Mouse (Mus musculus) embryonic facial prominence, embryonic 13.5 days (tissue): ENCODE results near the gene Tmem87b. TPM values are rescaled to one million over a fixed set of nuclear protein-coding genes. Genes with fewer than 3 reads are reported as not detected.

Source experiments
- ATAC-seq: fragments of 200-750 bp; cut with Nextera tagmentation; 2 replicates; pipeline ENCODE4 v1.8.0; 2017; ENCODE audit warnings: low read depth; ENCODE audit not compliant: insufficient number of reproducible peaks, insufficient read depth, low FRiP score, low TSS enrichment
- H3K27ac ChIP-seq: fragments of 300-500 bp; sonication (generic); 2 replicates; pipeline ENCODE4 v1.5.1; 2015; ENCODE audit warnings: moderate library complexity, mild to moderate bottlenecking, inconsistent platforms
- H3K27me3 ChIP-seq: fragments of 300-500 bp; sonication (generic); 2 replicates; pipeline ENCODE4 v1.6.1; 2015; ENCODE audit warnings: mild to moderate bottlenecking, inconsistent platforms
- H3K36me3 ChIP-seq: fragments of 300-500 bp; sonication (generic); 2 replicates; pipeline ENCODE4 v1.6.1; 2015; ENCODE audit warnings: mild to moderate bottlenecking, inconsistent platforms
- H3K4me1 ChIP-seq: fragments of 300-500 bp; sonication (generic); 2 replicates; pipeline ENCODE4 v1.6.1; 2015; ENCODE audit warnings: inconsistent platforms
- H3K4me2 ChIP-seq: fragments of 300-500 bp; sonication (generic); 2 replicates; pipeline ENCODE4 v1.6.1; 2015; ENCODE audit warnings: moderate library complexity, mild to moderate bottlenecking, inconsistent platforms
- H3K4me3 ChIP-seq: fragments of 300-500 bp; sonication (generic); 2 replicates; pipeline ENCODE4 v1.5.1; 2015; ENCODE audit warnings: mild to moderate bottlenecking, inconsistent platforms
- H3K9ac ChIP-seq: fragments of 300-500 bp; sonication (generic); 2 replicates; pipeline ENCODE4 v1.6.1; 2015; ENCODE audit warnings: mild to moderate bottlenecking, inconsistent platforms
- H3K9me3 ChIP-seq: fragments of 300-500 bp; sonication (generic); 2 replicates; pipeline ENCODE4 v1.6.1; 2016; ENCODE audit warnings: inconsistent platforms
- WGBS: fragments of 180-500 bp; shearing (Covaris S2); methylation state at CpG from one replicate; pipeline ENCODE4 v1.1.7; 2015; ENCODE audit warnings: mixed read lengths; 5-methylcytosine and 5-hydroxymethylcytosine counted together
- polyA plus RNA-seq: library from polyadenylated mRNA; unstranded; fragments of >200 nt; fragmentation: Nextera tagmentation; extraction: Ambion mirVana; gene quantifications from 2 replicates; pipeline ENCODE4 v1.2.1, GENCODE M21; 2015

Gene Tmem87b
- polyA plus RNA-seq, 1 experiment from 2014 or later: 28.4 TPM

- Histone ChIP-seq H3K27me3 (no peaks in the 10 kb centered on the region), H3K36me3 (peaks cover 14% of the 10 kb centered on the region), H3K4me1 (peaks cover 21% of the 10 kb centered on the region), H3K27ac (no peak overlapping the region), H3K4me2 (no peak overlapping the region), H3K9me3 (no peaks in the 10 kb centered on the region), H3K9ac (no peak overlapping the region), H3K4me3 (no peak overlapping the region)
- WGBS: 80% methylated on average over 2 of the region's 2 CpGs
- no peak for ATAC-seq
Observed at GRCm38 (mm10) chr2:128820631-128821030, 2.7 kb downstream of the Tmem87b start.

GRCm38 (mm10) chr2:128823893-128824292 is 6.0 kb downstream of the Tmem87b start:
- Histone ChIP-seq H3K9me3 (no peaks in the 10 kb centered on the region), H3K4me3 (no peak overlapping the region), H3K27me3 (no peaks in the 10 kb centered on the region), H3K27ac (no peak overlapping the region), H3K9ac (no peak overlapping the region), H3K4me2 (no peak overlapping the region), H3K36me3 (peaks cover 36% of the 10 kb centered on the region), H3K4me1 (peaks cover 16% of the 10 kb centered on the region)
- no peak for ATAC-seq
- 93% methylated on average over 5 of the region's 5 CpGs for WGBS

GRCm38 (mm10) chr2:128827787-128828186 is 9.9 kb downstream of the Tmem87b start:
- Histone ChIP-seq H3K27ac (no peak overlapping the region), H3K9me3 (no peaks in the 10 kb centered on the region), H3K27me3 (no peaks in the 10 kb centered on the region), H3K4me1 (no peaks in the 10 kb centered on the region), H3K36me3 (peaks cover 57% of the 10 kb centered on the region), H3K9ac (no peak overlapping the region), H3K4me2 (no peak overlapping the region), H3K4me3 (no peak overlapping the region)
- 88% methylated on average over 1 of the region's 1 CpGs for WGBS
- no peak for ATAC-seq

- WGBS: 83% methylated on average over 3 of the region's 3 CpGs
- no peaks in the 10 kb centered on the region for H3K9me3 ChIP-seq
Observed at GRCm38 (mm10) chr2:128832611-128833010, 14.7 kb downstream of the Tmem87b start.

GRCm38 (mm10) chr2:128833035-128833434 is 15.1 kb downstream of the Tmem87b start:
- H3K4me3 ChIP-seq: no peak overlapping the region
- H3K4me1 ChIP-seq: no peaks in the 10 kb centered on the region
- no peaks in the 10 kb centered on the region for H3K9me3 ChIP-seq
- WGBS: 87% methylated on average over 2 of the region's 2 CpGs
- no peaks in the 10 kb centered on the region for H3K27me3 ChIP-seq
- no peak overlapping the region for H3K4me2 ChIP-seq
- ATAC-seq: no peak
- no peak overlapping the region for H3K27ac ChIP-seq
- no peak overlapping the region for H3K9ac ChIP-seq
- H3K36me3 ChIP-seq: peaks cover 76% of the 10 kb centered on the region

More at GRCm38 (mm10) chr2:128832611-128833010, 14.7 kb downstream of the Tmem87b start:
- Histone ChIP-seq H3K27ac (no peak overlapping the region), H3K4me1 (no peaks in the 10 kb centered on the region), H3K27me3 (no peaks in the 10 kb centered on the region), H3K4me2 (no peak overlapping the region), H3K36me3 (peaks cover 76% of the 10 kb centered on the region), H3K9ac (no peak overlapping the region), H3K4me3 (no peak overlapping the region)
- ATAC-seq: no peak

GRCm38 (mm10) chr2:128833435-128833834 is 15.5 kb downstream of the Tmem87b start:
- H3K9ac ChIP-seq: no peak overlapping the region
- no peaks in the 10 kb centered on the region for H3K9me3 ChIP-seq
- no peak overlapping the region for H3K4me2 ChIP-seq
- 96% methylated on average over 2 of the region's 2 CpGs for WGBS
- no peaks in the 10 kb centered on the region for H3K4me1 ChIP-seq
- H3K4me3 ChIP-seq: no peak overlapping the region
- H3K36me3 ChIP-seq: peaks cover 76% of the 10 kb centered on the region
- H3K27ac ChIP-seq: no peak overlapping the region
- ATAC-seq: no peak
- no peaks in the 10 kb centered on the region for H3K27me3 ChIP-seq

GRCm38 (mm10) chr2:128837531-128837930 is 19.6 kb downstream of the Tmem87b start:
- no peak overlapping the region for H3K9ac ChIP-seq
- 88% methylated on average over 8 of the region's 8 CpGs for WGBS

GRCm38 (mm10) chr2:128838611-128839010 is 20.7 kb downstream of the Tmem87b start:
- Histone ChIP-seq H3K4me3 (no peak overlapping the region), H3K9ac (no peak overlapping the region), H3K36me3 (peaks cover 68% of the 10 kb centered on the region), H3K4me1 (no peaks in the 10 kb centered on the region), H3K4me2 (no peak overlapping the region), H3K9me3 (no peaks in the 10 kb centered on the region), H3K27me3 (no peaks in the 10 kb centered on the region), H3K27ac (no peak overlapping the region)
- ATAC-seq: no peak
- WGBS: 90% methylated on average over 3 of the region's 3 CpGs

More at GRCm38 (mm10) chr2:128837531-128837930, 19.6 kb downstream of the Tmem87b start:
- H3K27me3 ChIP-seq: no peaks in the 10 kb centered on the region
- H3K4me1 ChIP-seq: no peaks in the 10 kb centered on the region
- no peak overlapping the region for H3K4me2 ChIP-seq
- H3K9me3 ChIP-seq: no peaks in the 10 kb centered on the region
- H3K36me3 ChIP-seq: peaks cover 68% of the 10 kb centered on the region
- ATAC-seq: no peak
- H3K27ac ChIP-seq: no peak overlapping the region
- H3K4me3 ChIP-seq: no peak overlapping the region

GRCm38 (mm10) chr2:128839501-128839900 is 21.6 kb downstream of the Tmem87b start:
- H3K4me2 ChIP-seq: no peak overlapping the region
- H3K27ac ChIP-seq: no peak overlapping the region
- H3K36me3 ChIP-seq: peaks cover 65% of the 10 kb centered on the region
- no peaks in the 10 kb centered on the region for H3K4me1 ChIP-seq
- no peak overlapping the region for H3K9ac ChIP-seq
- H3K9me3 ChIP-seq: no peaks in the 10 kb centered on the region
- H3K27me3 ChIP-seq: no peaks in the 10 kb centered on the region
- WGBS: 82% methylated on average over 2 of the region's 2 CpGs
- no peak for ATAC-seq
- H3K4me3 ChIP-seq: no peak overlapping the region

GRCm38 (mm10) chr2:128842437-128842836 is 24.5 kb downstream of the Tmem87b start:
- no peak for ATAC-seq
- Histone ChIP-seq H3K27ac (no peak overlapping the region), H3K4me3 (no peak overlapping the region), H3K9me3 (no peaks in the 10 kb centered on the region), H3K27me3 (no peaks in the 10 kb centered on the region), H3K4me1 (no peaks in the 10 kb centered on the region), H3K36me3 (peaks cover 63% of the 10 kb centered on the region), H3K9ac (no peak overlapping the region), H3K4me2 (no peak overlapping the region)
- 90% methylated on average over 8 of the region's 8 CpGs for WGBS

GRCm38 (mm10) chr2:128850036-128850435 is 32.1 kb downstream of the Tmem87b start:
- ATAC-seq: no peak
- no peak overlapping the region for H3K9ac ChIP-seq
- H3K27ac ChIP-seq: no peak overlapping the region
- H3K4me1 ChIP-seq: no peaks in the 10 kb centered on the region
- H3K4me2 ChIP-seq: no peak overlapping the region
- no peak overlapping the region for H3K4me3 ChIP-seq
- no peaks in the 10 kb centered on the region for H3K9me3 ChIP-seq
- 92% methylated on average over 2 of the region's 2 CpGs for WGBS
- no peaks in the 10 kb centered on the region for H3K27me3 ChIP-seq
- peaks cover 74% of the 10 kb centered on the region for H3K36me3 ChIP-seq

GRCm38 (mm10) chr2:128856673-128857072 is 38.8 kb downstream of the Tmem87b start:
- H3K36me3 ChIP-seq: peaks cover 18% of the 10 kb centered on the region
- no peak overlapping the region for H3K4me2 ChIP-seq
- H3K4me1 ChIP-seq: no peaks in the 10 kb centered on the region
- no peak overlapping the region for H3K4me3 ChIP-seq
- H3K27ac ChIP-seq: no peak overlapping the region
- H3K27me3 ChIP-seq: no peaks in the 10 kb centered on the region
- H3K9me3 ChIP-seq: peaks cover 4% of the 10 kb centered on the region; the same call in 1 of the 2 replicates
- no peak for ATAC-seq
- WGBS: 88% methylated on average over 1 of the region's 1 CpGs
- no peak overlapping the region for H3K9ac ChIP-seq
